Mouse (Mus musculus) heart, embryonic 13.5 days (tissue): ENCODE data around the gene Map3k11. TPM values are rescaled to one million over a fixed set of nuclear protein-coding genes. Genes with fewer than 3 reads are reported as not detected.

Source experiments
- ATAC-seq: fragments of 200-750 bp; cut with Nextera tagmentation; 2 replicates; pipeline ENCODE4 v1.8.0; 2017; ENCODE audit warnings: moderate TSS enrichment; ENCODE audit not compliant: insufficient number of reproducible peaks, low FRiP score, low TSS enrichment; ENCODE audit errors: extremely low read depth
- H3K27ac ChIP-seq: fragments of 300-500 bp; sonication (generic); replicated peaks from 2 replicates; pipeline ENCODE4 v1.5.1; 2015; ENCODE audit warnings: moderate library complexity, mild to moderate bottlenecking, inconsistent platforms
- H3K27me3 ChIP-seq: fragments of 300-500 bp; sonication (generic); replicated peaks from 2 replicates; pipeline ENCODE4 v1.6.1; 2015; ENCODE audit warnings: mild to moderate bottlenecking, inconsistent platforms
- H3K36me3 ChIP-seq: fragments of 300-500 bp; sonication (generic); 2 replicates; pipeline ENCODE4 v1.6.1; 2015; ENCODE audit warnings: mild to moderate bottlenecking, inconsistent platforms
- H3K4me1 ChIP-seq: fragments of 300-500 bp; sonication (generic); 2 replicates; pipeline ENCODE4 v1.6.1; 2015; ENCODE audit warnings: inconsistent platforms
- H3K4me2 ChIP-seq: fragments of 300-500 bp; sonication (generic); 2 replicates; pipeline ENCODE4 v1.6.1; 2015; ENCODE audit warnings: inconsistent platforms, mild to moderate bottlenecking, moderate library complexity
- H3K4me3 ChIP-seq: fragments of 300-500 bp; sonication (generic); 2 replicates; pipeline ENCODE4 v1.5.1; 2015; ENCODE audit warnings: moderate library complexity, mild to moderate bottlenecking, inconsistent platforms
- H3K9ac ChIP-seq: fragments of 300-500 bp; sonication (generic); 2 replicates; pipeline ENCODE4 v1.6.1; 2015; ENCODE audit warnings: inconsistent platforms, mild to moderate bottlenecking, moderate library complexity
- H3K9me3 ChIP-seq: fragments of 300-500 bp; sonication (generic); 2 replicates; pipeline ENCODE4 v1.6.1; 2016; ENCODE audit warnings: inconsistent platforms
- WGBS: fragments of 180-500 bp; shearing (Covaris S2); methylation state at CpG from one replicate; pipeline ENCODE4 v1.1.7; 2015; ENCODE audit warnings: mixed read lengths; 5-methylcytosine and 5-hydroxymethylcytosine counted together
- polyA plus RNA-seq: library from polyadenylated mRNA; unstranded; fragments of >200 nt; fragmentation: Nextera tagmentation; extraction: Ambion mirVana; gene quantifications from 2 replicates; pipeline ENCODE4 v1.2.1, GENCODE M21; 2015

The Map3k11 gene
- polyA plus RNA-seq, 1 experiment from 2014 or later, result 23.2 TPM

GRCm38 (mm10) chr19:5713255-5713654 is 24.7 kb downstream of the Map3k11 start:
- Histone ChIP-seq H3K4me1 (peaks cover 45% of the 10 kb centered on the region), H3K4me3 (peak overlapping the region; percentile 17; the same call in 1 of the 2 replicates), H3K4me2 (peak overlapping the region; percentile 41), H3K9ac (peak overlapping the region; percentile 53), H3K9me3 (no peaks in the 10 kb centered on the region), H3K27ac (peak overlapping the region; percentile 48), H3K36me3 (peaks cover 99% of the 10 kb centered on the region), H3K27me3 (no peaks in the 10 kb centered on the region)
- 62% methylated on average over 5 of the region's 5 CpGs for WGBS
- no peak for ATAC-seq

- 19% methylated on average over 2 of the region's 2 CpGs for WGBS
- H3K4me1 ChIP-seq, result peaks cover 45% of the 10 kb centered on the region
- H3K36me3 ChIP-seq, result peaks cover 99% of the 10 kb centered on the region
- H3K27me3 ChIP-seq, result no peaks in the 10 kb centered on the region
- H3K4me3 ChIP-seq, result peak overlapping the region; percentile 17; the same call in 1 of the 2 replicates
- no peaks in the 10 kb centered on the region for H3K9me3 ChIP-seq
- H3K4me2 ChIP-seq, result peak overlapping the region; percentile 41
- peak overlapping the region; percentile 53 for H3K9ac ChIP-seq
- ATAC-seq, result no peak
- H3K27ac ChIP-seq, result peak overlapping the region; percentile 48
Observed at GRCm38 (mm10) chr19:5713730-5714129, 25.2 kb downstream of the Map3k11 start.

GRCm38 (mm10) chr19:5715793-5716688 is 27.5 kb downstream of the Map3k11 start:
- Histone ChIP-seq H3K4me2 (peak overlapping the region; percentile 2; the same call in 1 of the 2 replicates), H3K27ac (no peak overlapping the region), H3K9ac (peak overlapping the region; percentile 53), H3K4me3 (no peak overlapping the region), H3K4me1 (peaks cover 45% of the 10 kb centered on the region), H3K9me3 (no peaks in the 10 kb centered on the region), H3K27me3 (no peaks in the 10 kb centered on the region), H3K36me3 (peaks cover 100% of the 10 kb centered on the region)
- 46% methylated on average over 43 of the region's 43 CpGs for WGBS
- ATAC-seq, result no peak

GRCm38 (mm10) chr19:5716955-5717354 is 28.4 kb downstream of the Map3k11 start:
- Histone ChIP-seq H3K9ac (peak overlapping the region; percentile 50; the same call in 1 of the 2 replicates), H3K36me3 (peaks cover 100% of the 10 kb centered on the region), H3K9me3 (no peaks in the 10 kb centered on the region), H3K4me1 (peaks cover 45% of the 10 kb centered on the region), H3K4me2 (no peak overlapping the region), H3K27ac (0 out of 2 replicates have a peak overlapping the region, but pooled peaks have one; percentile 15), H3K4me3 (no peak overlapping the region), H3K27me3 (no peaks in the 10 kb centered on the region)
- ATAC-seq, result no peak
- WGBS, result 46% methylated on average over 10 of the region's 10 CpGs

- Histone ChIP-seq H3K4me3 (no peak overlapping the region), H3K27ac (no peak overlapping the region), H3K4me2 (no peak overlapping the region), H3K9ac (no peak overlapping the region), H3K27me3 (no peaks in the 10 kb centered on the region), H3K4me1 (peaks cover 50% of the 10 kb centered on the region), H3K36me3 (peaks cover 85% of the 10 kb centered on the region), H3K9me3 (no peaks in the 10 kb centered on the region)
- ATAC-seq, result no peak
- 88% methylated on average over 6 of the region's 6 CpGs for WGBS
Observed at GRCm38 (mm10) chr19:5721233-5721632, 32.7 kb downstream of the Map3k11 start.

GRCm38 (mm10) chr19:5722848-5723425 is 34.4 kb downstream of the Map3k11 start:
- H3K4me1 ChIP-seq, result peaks cover 51% of the 10 kb centered on the region
- H3K9ac ChIP-seq, result peak overlapping the region; percentile 98
- H3K4me2 ChIP-seq, result peak overlapping the region; percentile 98
- ATAC-seq, result no peak
- no peaks in the 10 kb centered on the region for H3K27me3 ChIP-seq
- H3K36me3 ChIP-seq, result peaks cover 68% of the 10 kb centered on the region
- WGBS, result 87% methylated on average over 7 of the region's 7 CpGs
- no peaks in the 10 kb centered on the region for H3K9me3 ChIP-seq
- H3K27ac ChIP-seq, result 0 out of 2 replicates have a peak overlapping the region, but pooled peaks have one; percentile 32
- H3K4me3 ChIP-seq, result peak overlapping the region; percentile 96; the same call in 1 of the 2 replicates

- WGBS, result 31% methylated on average over 4 of the region's 4 CpGs
- no peak for ATAC-seq
- Histone ChIP-seq H3K9me3 (no peaks in the 10 kb centered on the region), H3K27me3 (no peaks in the 10 kb centered on the region), H3K27ac (peak overlapping the region; percentile 98), H3K4me2 (peak overlapping the region; percentile 98), H3K36me3 (peaks cover 57% of the 10 kb centered on the region), H3K4me3 (peak overlapping the region; percentile 96), H3K4me1 (peaks cover 62% of the 10 kb centered on the region), H3K9ac (peak overlapping the region; percentile 98)
Observed at GRCm38 (mm10) chr19:5723934-5724548, 35.5 kb downstream of the Map3k11 start.

GRCm38 (mm10) chr19:5724549-5724941 is 36.0 kb downstream of the Map3k11 start:
- ATAC-seq, result peak; percentile 50
- peak overlapping the region; percentile 98 for H3K4me2 ChIP-seq
- peak overlapping the region; percentile 98 for H3K27ac ChIP-seq
- WGBS, result 22% methylated on average over 7 of the region's 7 CpGs
- H3K9ac ChIP-seq, result peak overlapping the region; percentile 98
- peaks cover 63% of the 10 kb centered on the region for H3K4me1 ChIP-seq
- peaks cover 52% of the 10 kb centered on the region for H3K36me3 ChIP-seq
- H3K9me3 ChIP-seq, result no peaks in the 10 kb centered on the region
- peak overlapping the region; percentile 96 for H3K4me3 ChIP-seq
- H3K27me3 ChIP-seq, result no peaks in the 10 kb centered on the region

- peak overlapping the region; percentile 96 for H3K4me3 ChIP-seq
- H3K27ac ChIP-seq, result peak overlapping the region; percentile 98
- peaks cover 69% of the 10 kb centered on the region for H3K4me1 ChIP-seq
- H3K4me2 ChIP-seq, result peak overlapping the region; percentile 98
- H3K9ac ChIP-seq, result peak overlapping the region; percentile 98
- 21% methylated on average over 12 of the region's 12 CpGs for WGBS
- H3K36me3 ChIP-seq, result peaks cover 47% of the 10 kb centered on the region
- peak; percentile 31; the same call in 1 of the 2 replicates for ATAC-seq
- no peaks in the 10 kb centered on the region for H3K27me3 ChIP-seq
- no peaks in the 10 kb centered on the region for H3K9me3 ChIP-seq
Observed at GRCm38 (mm10) chr19:5725029-5725707, 36.6 kb downstream of the Map3k11 start.

GRCm38 (mm10) chr19:5725767-5726515 is 37.4 kb downstream of the Map3k11 start, which contains the start of gene Ehbp1l1:
Ehbp1l1 (minus strand) TSS chr19:5726317.
- peak within 1 kb of the TSS; percentile 98 for H3K9ac ChIP-seq
- peaks cover 42% of the 10 kb centered on the region for H3K36me3 ChIP-seq
- H3K27me3 ChIP-seq, result no peaks in the 10 kb centered on the region
- ATAC-seq, result peak; percentile 34; the same call in 1 of the 2 replicates
- peak within 1 kb of the TSS; percentile 98 for H3K27ac ChIP-seq
- no peaks in the 10 kb centered on the region for H3K9me3 ChIP-seq
- peak within 1 kb of the TSS; percentile 96 for H3K4me3 ChIP-seq
- 4% methylated on average over 49 of the region's 49 CpGs for WGBS
- peak within 1 kb of the TSS; percentile 98 for H3K4me2 ChIP-seq
- peaks cover 77% of the 10 kb centered on the region for H3K4me1 ChIP-seq
